Mouse (Mus musculus): Measurements from ENCODE around the gene Trim7. TPM values are rescaled to one million over a fixed set of nuclear protein-coding genes. Genes with fewer than 3 reads are reported as not detected.

The Trim7 gene
- polyA plus RNA-seq (2014; fragmentation: Illumina TruSeq; extraction: RNeasy Lipid Tissue Mini Kit (QIAGEN cat#74804)) = 6.8 TPM

GRCm38 (mm10) chr11:48825979-48826751, at the start of gene Trim7, which contains the start of gene Gm12184:
Gene Trim7 (plus strand): TSS chr11:48826140.
Gene Gm12184 (minus strand): TSS chr11:48826655.

DNA sequence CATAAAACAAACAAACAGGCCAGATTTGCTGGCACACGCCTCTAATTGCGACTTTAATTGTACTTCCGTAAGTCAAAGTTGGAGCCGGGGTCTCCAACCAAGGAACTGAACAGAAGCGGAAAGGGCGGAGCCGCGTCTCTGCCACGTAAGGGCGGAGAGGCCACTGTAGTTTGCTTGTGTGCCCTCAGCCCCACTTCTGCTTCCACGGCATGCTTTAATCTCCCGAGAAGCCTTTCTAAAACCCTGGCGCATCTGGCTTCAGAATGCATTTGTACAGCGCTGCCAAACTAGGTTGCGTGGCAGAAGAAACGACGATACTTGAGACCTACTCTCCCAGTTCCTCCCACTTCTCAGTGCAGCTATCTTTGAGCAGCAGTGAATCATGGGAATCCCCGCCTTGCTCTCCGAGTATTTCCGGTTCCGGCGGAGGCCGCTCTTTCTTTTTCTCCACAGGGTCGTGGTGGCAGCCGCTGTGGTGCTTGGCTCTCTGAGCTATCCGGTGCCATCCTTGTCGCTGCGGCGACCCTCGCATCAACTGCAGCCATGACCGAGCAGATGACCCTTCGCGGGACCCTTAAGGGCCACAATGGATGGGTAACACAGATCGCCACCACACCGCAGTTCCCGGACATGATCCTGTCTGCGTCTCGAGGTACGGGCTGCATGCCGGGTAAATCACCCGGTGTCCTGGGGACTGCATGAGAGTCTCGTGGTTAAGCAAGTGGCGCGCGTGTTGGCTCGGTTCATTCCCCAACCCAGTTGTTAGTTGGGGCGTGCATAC, 25.8 kb upstream of the Trim7 start, which contains the start of gene Rack1:
Gene Rack1 (plus strand): TSS at position 412 of the 781 bp plus-strand sequence.

GRCm38 (mm10) chr11:48816800-48817665, 8.9 kb upstream of the Trim7 start, which contains the start of gene Trim41:
Gene Trim41 (minus strand): TSS chr11:48817353.

GRCm38 (mm10) chr11:48871201-48871772, 45.3 kb downstream of the Trim7 start, which contains the start of gene Irgm1:
Gene Irgm1 (minus strand): TSS chr11:48871683.

Other genes with a start within 250 kb of the Trim7 start
- gene Rack1, start 25.8 kb upstream of the Trim7 start, polyA plus RNA-seq (2014; fragmentation: Illumina TruSeq; extraction: RNeasy Lipid Tissue Mini Kit (QIAGEN cat#74804)) = 195 TPM
- gene Trim41, start 8.8 kb upstream of the Trim7 start, polyA plus RNA-seq (2014; fragmentation: Illumina TruSeq; extraction: RNeasy Lipid Tissue Mini Kit (QIAGEN cat#74804)) = 11.2 TPM
- 16.1 TPM for gene Gm12184, start 515 bp downstream of the Trim7 start, polyA plus RNA-seq (2014; fragmentation: Illumina TruSeq; extraction: RNeasy Lipid Tissue Mini Kit (QIAGEN cat#74804))
- gene Irgm1, start 45.5 kb downstream of the Trim7 start, polyA plus RNA-seq (2014; fragmentation: Illumina TruSeq; extraction: RNeasy Lipid Tissue Mini Kit (QIAGEN cat#74804)) = 57.7 TPM
- 2.1 TPM for gene Gm5431, start 76.1 kb downstream of the Trim7 start, polyA plus RNA-seq (2014; fragmentation: Illumina TruSeq; extraction: RNeasy Lipid Tissue Mini Kit (QIAGEN cat#74804))
- 0.68 TPM for gene Psme2b, start 120.0 kb downstream of the Trim7 start, polyA plus RNA-seq (2014; fragmentation: Illumina TruSeq; extraction: RNeasy Lipid Tissue Mini Kit (QIAGEN cat#74804))
- gene Olfr56, start 152.7 kb downstream of the Trim7 start, polyA plus RNA-seq (2014; fragmentation: Illumina TruSeq; extraction: RNeasy Lipid Tissue Mini Kit (QIAGEN cat#74804)) = 1.6 TPM
- 2.4 TPM for gene 9930111J21Rik1, start 153.3 kb downstream of the Trim7 start, polyA plus RNA-seq (2014; fragmentation: Illumina TruSeq; extraction: RNeasy Lipid Tissue Mini Kit (QIAGEN cat#74804))
- gene Gm12185, start 166.1 kb downstream of the Trim7 start, polyA plus RNA-seq (2014; fragmentation: Illumina TruSeq; extraction: RNeasy Lipid Tissue Mini Kit (QIAGEN cat#74804)) = 0.83 TPM
- 10.0 TPM for gene Tgtp1, start 168.0 kb downstream of the Trim7 start, polyA plus RNA-seq (2014; fragmentation: Illumina TruSeq; extraction: RNeasy Lipid Tissue Mini Kit (QIAGEN cat#74804))
- 14.9 TPM for gene 9930111J21Rik2, start 225.1 kb downstream of the Trim7 start, polyA plus RNA-seq (2014; fragmentation: Illumina TruSeq; extraction: RNeasy Lipid Tissue Mini Kit (QIAGEN cat#74804))
- 21.7 TPM for gene Tgtp2, start 238.1 kb downstream of the Trim7 start, polyA plus RNA-seq (2014; fragmentation: Illumina TruSeq; extraction: RNeasy Lipid Tissue Mini Kit (QIAGEN cat#74804))

All from ovary, adult 10 weeks (tissue).